Mouse (Mus musculus): ENCODE data around the gene Sh3glb1.

DNA sequence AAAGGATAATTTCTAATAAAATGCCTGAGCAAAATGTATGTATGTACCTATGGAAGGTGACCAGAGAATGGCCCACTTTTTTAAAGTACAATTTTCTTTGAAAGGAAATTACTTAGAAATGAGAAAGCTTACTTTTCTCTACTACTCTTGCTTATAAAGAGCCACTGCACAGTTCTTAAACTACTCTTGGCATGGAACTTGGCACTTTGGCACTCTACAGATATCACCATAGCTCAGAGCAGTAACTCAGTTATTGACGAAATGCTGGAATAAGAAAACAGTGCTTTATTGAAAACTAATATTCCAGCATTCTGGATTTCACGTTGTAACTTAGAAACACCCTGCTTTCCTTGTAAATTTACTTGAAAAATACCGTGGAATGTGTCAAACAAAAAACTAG, 3.0 kb downstream of the Sh3glb1 start:
- TF ChIP-seq POLR2A (IDR thresholded peaks at IDR 0.05; ENCODE audit: borderline replicate concordance, low read depth, low read length) (no peak), CTCF (IDR thresholded peaks at IDR 0.05; ENCODE audit: low read depth, low read length) (no peak)
